Mouse (Mus musculus) cerebellum, adult 2 months (tissue): ENCODE results near the gene Crybg1.

Source experiments
- CTCF ChIP-seq: fragments of 200-500 bp; IDR thresholded peaks from 2 replicates; pipeline ENCODE4 v1.5.1; 2011; ENCODE audit warnings: low read depth, mild to moderate bottlenecking, control low read depth, low read length, moderate library complexity, borderline replicate concordance; ENCODE audit not compliant: insufficient read depth
- POLR2A ChIP-seq: fragments of 200-500 bp; IDR thresholded peaks from 2 replicates; pipeline ENCODE4 v1.6.1; 2011; ENCODE audit warnings: low read length, control low read depth, borderline replicate concordance; ENCODE audit not compliant: insufficient read depth

DNA sequence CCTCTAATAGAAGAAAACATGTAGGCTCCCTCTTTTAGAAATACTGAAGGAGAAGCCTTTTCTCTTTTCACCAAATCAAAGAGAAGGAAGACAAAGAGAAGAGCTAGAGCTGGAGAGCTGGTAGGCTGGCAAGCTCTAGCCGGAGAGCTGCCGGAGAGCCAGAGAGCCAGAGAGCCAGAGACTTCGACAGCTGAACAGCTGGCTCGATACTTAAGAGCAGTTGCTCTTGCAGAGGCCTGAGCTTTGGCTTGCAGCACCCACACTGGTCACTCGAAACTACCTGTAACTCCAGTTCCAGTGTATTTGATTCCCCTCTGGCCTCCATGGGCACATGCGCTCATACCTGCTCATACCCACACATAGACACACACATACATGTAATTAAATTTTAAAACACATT lies 68.3 kb downstream of the Crybg1 start:
- TF ChIP-seq CTCF (no peak), POLR2A (no peak)
